Mouse (Mus musculus) embryonic facial prominence, embryonic 11.5 days (tissue): ENCODE results near the gene R3hdml. TPM values are rescaled to one million over a fixed set of nuclear protein-coding genes. Genes with fewer than 3 reads are reported as not detected.
A peak's percentile ranks its signal among the peaks of the same experiment; 100 is the strongest.

Experiments used
- ATAC-seq: fragments of 200-750 bp; cut with Nextera tagmentation; replicated peaks from 2 replicates; pipeline ENCODE4 v1.8.0; 2017; ENCODE audit warnings: low read depth; ENCODE audit not compliant: insufficient number of reproducible peaks, low FRiP score, low TSS enrichment
- DNase-seq: peaks from one replicate; pipeline ENCODE4 v3.0.0-alpha.2; 2015; ENCODE audit warnings: low spot score
- H3K27ac ChIP-seq: fragments of 300-500 bp; sonication (generic); replicated peaks from 2 replicates; pipeline ENCODE4 v1.5.1; 2014; ENCODE audit warnings: mild to moderate bottlenecking, low read depth, low read length, control low read depth
- H3K27me3 ChIP-seq: fragments of 300-500 bp; sonication (generic); 2 replicates; pipeline ENCODE4 v1.6.1; 2014; ENCODE audit warnings: mild to moderate bottlenecking, low read length, moderate library complexity, mixed read lengths; ENCODE audit not compliant: control insufficient read depth, insufficient read depth
- H3K36me3 ChIP-seq: fragments of 300-500 bp; sonication (generic); replicated peaks from 2 replicates; pipeline ENCODE4 v1.6.1; 2014; ENCODE audit warnings: low read depth, mild to moderate bottlenecking, low read length, moderate library complexity, mixed read lengths; ENCODE audit not compliant: control insufficient read depth, insufficient read depth
- H3K4me1 ChIP-seq: fragments of 300-500 bp; sonication (generic); 2 replicates; pipeline ENCODE4 v1.6.1; 2014; ENCODE audit warnings: low read length, mixed read lengths; ENCODE audit not compliant: control insufficient read depth, insufficient read depth
- H3K4me2 ChIP-seq: fragments of 300-500 bp; sonication (generic); 2 replicates; pipeline ENCODE4 v1.6.1; 2014; ENCODE audit warnings: low read depth, mild to moderate bottlenecking, control low read depth, low read length, moderate library complexity
- H3K4me3 ChIP-seq: fragments of 300-500 bp; sonication (generic); 2 replicates; pipeline ENCODE4 v1.5.1; 2014; ENCODE audit warnings: low read depth, low read length, control low read depth
- H3K9ac ChIP-seq: fragments of 300-500 bp; sonication (generic); replicated peaks from 2 replicates; pipeline ENCODE4 v1.6.1; 2014; ENCODE audit warnings: mild to moderate bottlenecking, control low read depth, low read length
- H3K9me3 ChIP-seq: fragments of 300-500 bp; sonication (generic); replicated peaks from 2 replicates; pipeline ENCODE4 v1.6.1; 2016; ENCODE audit warnings: mild to moderate bottlenecking, low read length, inconsistent platforms, mixed read lengths; ENCODE audit not compliant: control insufficient read depth
- whole genome bisulfite sequencing: fragments of 180-500 bp; shearing (Covaris S2); extraction: QIAGEN DNeasy Blood & Tissue Kit; methylation state at CpG from one replicate; pipeline ENCODE4 v1.1.7; 2014; 5-methylcytosine and 5-hydroxymethylcytosine counted together
- polyA plus RNA-seq: library from polyadenylated mRNA; unstranded; fragments of >200 nt; fragmentation: Nextera tagmentation; extraction: Ambion mirVana; gene quantifications from 2 replicates; pipeline ENCODE4 v1.2.1, GENCODE M21; 2014

R3hdml gene
- polyA plus RNA-seq, 1 experiment from 2014 or later, result not detected

DNA sequence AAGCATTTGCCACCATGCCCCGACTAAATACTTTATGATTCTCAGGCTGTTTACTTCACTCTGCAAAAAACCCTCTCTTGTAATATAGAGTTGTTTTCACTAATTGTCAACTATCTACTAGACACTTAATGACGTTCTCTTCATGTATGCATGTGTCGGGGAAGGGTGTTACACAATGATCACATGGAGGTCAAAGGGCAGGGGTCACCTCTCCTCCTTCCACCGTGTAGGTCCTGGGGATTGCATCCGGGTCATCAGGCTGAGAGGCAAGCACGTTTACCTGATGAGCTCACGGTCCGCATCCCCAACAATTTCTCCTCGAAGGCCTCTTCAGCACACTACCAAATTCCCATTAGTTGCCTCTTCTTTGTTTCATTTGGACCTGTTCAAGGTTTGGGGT is 41.1 kb downstream of the R3hdml start:
- 81% methylated on average over 9 of the region's 9 CpGs for WGBS
- no peak overlapping the region for H3K4me3 ChIP-seq
- no peak for DNase-seq
- H3K9ac ChIP-seq, result no peak overlapping the region
- no peak overlapping the region for H3K27ac ChIP-seq
- ATAC-seq, result no peak
- H3K4me2 ChIP-seq, result no peak overlapping the region
- H3K27me3 ChIP-seq, result no peaks in the 10 kb centered on the region
- H3K36me3 ChIP-seq, result no peaks in the 10 kb centered on the region
- no peaks in the 10 kb centered on the region for H3K4me1 ChIP-seq
- H3K9me3 ChIP-seq, result no peaks in the 10 kb centered on the region

GRCm38 (mm10) chr2:163534958-163535524 is 42.9 kb downstream of the R3hdml start:
- H3K4me2 ChIP-seq, result peak overlapping the region; percentile 19; the same call in 1 of the 2 replicates
- no peaks in the 10 kb centered on the region for H3K27me3 ChIP-seq
- no peaks in the 10 kb centered on the region for H3K9me3 ChIP-seq
- 16% methylated on average over 22 of the region's 22 CpGs for WGBS
- DNase-seq, result peak; percentile 91
- H3K27ac ChIP-seq, result no peak overlapping the region
- no peaks in the 10 kb centered on the region for H3K4me1 ChIP-seq
- H3K9ac ChIP-seq, result peak overlapping the region; percentile 29; the same call in 1 of the 2 replicates
- no peaks in the 10 kb centered on the region for H3K36me3 ChIP-seq
- H3K4me3 ChIP-seq, result no peak overlapping the region
- ATAC-seq, result no peak

DNA sequence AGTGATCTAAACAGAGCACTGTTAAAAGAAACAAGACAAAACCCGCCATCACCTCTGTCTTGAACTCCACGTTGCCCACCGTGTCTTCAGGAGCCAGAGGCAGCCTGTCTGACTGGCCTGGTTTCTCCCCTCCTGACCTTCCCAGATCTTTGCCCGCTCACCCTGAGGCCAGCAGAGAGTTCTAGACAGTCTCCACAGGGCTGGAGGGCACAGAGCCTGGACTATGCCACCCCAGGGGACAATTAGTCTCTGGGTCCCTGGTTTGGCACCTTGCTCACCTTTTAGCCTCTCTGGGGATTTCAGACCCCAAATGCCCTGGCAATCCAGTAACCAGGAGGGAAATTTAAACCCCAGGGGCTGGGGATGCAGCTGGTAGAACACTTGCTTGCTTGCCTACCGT is 45.3 kb downstream of the R3hdml start:
- Histone ChIP-seq H3K36me3 (no peaks in the 10 kb centered on the region), H3K27ac (no peak overlapping the region), H3K27me3 (no peaks in the 10 kb centered on the region), H3K4me1 (no peaks in the 10 kb centered on the region), H3K4me3 (no peak overlapping the region), H3K9me3 (no peaks in the 10 kb centered on the region), H3K4me2 (no peak overlapping the region), H3K9ac (no peak overlapping the region)
- DNase-seq (no peak), ATAC-seq (no peak)
- WGBS, result 70% methylated on average over 5 of the region's 5 CpGs

DNA sequence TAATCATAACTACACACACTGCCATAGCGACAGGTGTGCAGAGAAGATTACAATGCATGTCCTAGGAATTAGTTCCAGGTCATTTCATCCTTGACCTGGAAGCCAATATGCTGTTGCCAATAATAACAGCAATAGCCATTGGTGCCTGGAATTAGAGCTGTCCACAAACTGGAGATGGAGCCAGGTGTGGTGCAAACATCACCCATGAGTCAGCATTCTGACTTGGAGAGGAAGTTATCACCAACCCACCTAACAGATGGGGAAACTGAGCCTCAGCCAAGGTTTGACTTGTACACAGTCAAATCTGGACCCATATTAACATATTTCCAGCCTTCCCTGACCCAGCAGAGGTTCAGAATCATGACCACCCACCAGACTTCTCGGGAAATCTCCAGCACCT is 46.3 kb downstream of the R3hdml start:
- Histone ChIP-seq H3K27me3 (no peaks in the 10 kb centered on the region), H3K4me2 (no peak overlapping the region), H3K9me3 (no peaks in the 10 kb centered on the region), H3K9ac (no peak overlapping the region), H3K4me3 (no peak overlapping the region), H3K27ac (no peak overlapping the region), H3K36me3 (no peaks in the 10 kb centered on the region), H3K4me1 (no peaks in the 10 kb centered on the region)
- WGBS, result 84% methylated on average over 2 of the region's 2 CpGs
- DNase-seq (no peak), ATAC-seq (no peak)

- Histone ChIP-seq H3K36me3 (no peaks in the 10 kb centered on the region), H3K4me3 (no peak overlapping the region), H3K27me3 (no peaks in the 10 kb centered on the region), H3K9me3 (no peaks in the 10 kb centered on the region), H3K27ac (no peak overlapping the region), H3K4me2 (no peak overlapping the region), H3K4me1 (no peaks in the 10 kb centered on the region), H3K9ac (no peak overlapping the region)
- DNase-seq (no peak), ATAC-seq (no peak)
- WGBS, result 73% methylated on average over 13 of the region's 13 CpGs
These were observed 47.4 kb downstream of the R3hdml start for GRCm38 (mm10) chr2:163539321-163540040.

DNA sequence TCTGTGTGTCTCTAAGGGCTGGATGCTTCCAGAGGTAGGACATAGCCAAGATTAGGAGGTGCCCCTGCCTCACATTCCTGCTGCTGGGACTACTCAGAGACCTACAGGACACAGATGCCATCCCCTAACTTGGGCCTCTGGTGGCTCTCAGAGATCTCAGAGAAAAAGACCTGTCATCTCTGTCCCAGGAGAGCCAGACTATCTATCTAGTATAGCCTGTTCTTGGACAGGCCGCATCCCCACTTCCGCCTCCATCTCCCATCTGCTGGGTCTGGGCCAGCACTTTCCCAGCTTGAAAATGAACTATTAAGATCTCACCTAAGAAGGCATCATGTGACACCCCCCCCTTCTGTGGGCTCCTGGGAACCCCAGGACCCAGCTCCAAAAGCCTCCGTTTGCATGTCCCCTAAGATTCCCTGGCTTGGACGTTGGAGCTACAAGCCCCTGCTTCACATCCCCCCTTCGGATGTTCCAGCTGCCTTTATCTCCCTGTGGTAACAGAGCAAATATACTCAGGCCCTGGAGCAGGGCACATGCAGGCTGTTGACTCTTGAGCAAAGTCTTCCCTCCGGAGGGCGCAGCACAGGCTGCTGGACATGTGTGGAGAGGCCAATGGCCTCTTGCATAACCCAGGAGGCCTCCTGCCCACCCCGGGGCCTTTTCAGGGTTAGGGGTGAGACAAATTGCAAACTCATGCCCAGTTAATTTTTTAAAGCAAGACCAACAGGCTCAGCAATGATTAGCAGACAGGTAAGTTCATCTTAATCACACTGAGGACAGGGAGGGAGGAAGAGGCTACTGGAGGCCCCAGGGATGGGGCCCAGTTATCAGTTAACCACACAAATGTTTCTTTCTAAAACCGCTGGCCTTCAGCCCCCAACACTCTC is 48.4 kb downstream of the R3hdml start:
- H3K9ac ChIP-seq, result no peak overlapping the region
- ATAC-seq, result no peak

DNA sequence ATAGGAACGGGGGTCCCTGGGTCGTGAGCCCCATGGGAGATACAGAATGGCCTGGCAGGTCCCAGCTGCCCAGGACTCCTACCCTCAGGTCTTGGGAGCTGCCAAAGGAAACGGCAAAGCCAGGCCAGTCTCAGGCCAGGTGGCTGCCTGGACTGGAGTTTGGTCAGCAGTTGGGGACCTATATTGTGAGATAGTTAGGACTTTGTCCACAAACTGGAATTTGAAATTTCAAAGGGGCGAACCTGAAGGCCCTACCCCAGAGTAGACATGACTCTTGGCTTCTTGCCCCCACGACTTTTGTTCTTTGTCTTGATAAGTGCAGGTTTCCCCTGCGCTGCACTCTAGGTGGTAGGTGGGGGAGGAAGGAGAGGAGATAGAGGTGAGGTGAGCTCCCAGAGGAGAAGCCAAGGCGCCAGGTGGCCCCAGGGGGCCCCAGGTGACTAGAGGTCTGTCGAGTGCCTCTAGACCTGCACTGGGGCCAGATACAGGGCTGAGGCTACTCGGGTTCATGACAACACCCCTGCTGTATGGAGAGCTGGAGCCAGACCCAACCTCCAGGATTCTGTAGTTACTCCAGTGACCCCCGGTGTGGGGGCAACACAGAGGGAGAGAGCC is 49.6 kb downstream of the R3hdml start:
- ATAC-seq, result no peak
- Histone ChIP-seq H3K27ac (no peak overlapping the region), H3K9me3 (no peaks in the 10 kb centered on the region), H3K4me3 (no peak overlapping the region), H3K27me3 (no peaks in the 10 kb centered on the region), H3K4me2 (no peak overlapping the region), H3K4me1 (no peaks in the 10 kb centered on the region), H3K9ac (no peak overlapping the region), H3K36me3 (no peaks in the 10 kb centered on the region)
- WGBS, result 72% methylated on average over 10 of the region's 10 CpGs
- no peak for DNase-seq

More for the DNA sequence above, 48.4 kb downstream of the R3hdml start:
- H3K27ac ChIP-seq, result no peak overlapping the region
- H3K36me3 ChIP-seq, result no peaks in the 10 kb centered on the region
- no peaks in the 10 kb centered on the region for H3K9me3 ChIP-seq
- no peak overlapping the region for H3K4me3 ChIP-seq
- no peak for DNase-seq
- 81% methylated on average over 9 of the region's 9 CpGs for whole genome bisulfite sequencing
- no peaks in the 10 kb centered on the region for H3K4me1 ChIP-seq
- H3K27me3 ChIP-seq, result no peaks in the 10 kb centered on the region
- no peak overlapping the region for H3K4me2 ChIP-seq
